Mouse (Mus musculus) forebrain, postnatal 0 days (tissue): ENCODE measurements around the gene Itpkb. TPM values are rescaled to one million over a fixed set of nuclear protein-coding genes. Genes with fewer than 3 reads are reported as not detected.

Source experiments
- ATAC-seq: fragments of 200-750 bp; cut with Nextera tagmentation; 2 replicates; pipeline ENCODE4 v1.8.0; 2017; ENCODE audit warnings: mild to moderate bottlenecking, moderate library complexity
- DNase-seq: peaks from one replicate; pipeline ENCODE4 v3.0.0-alpha.2; 2015
- H3K27ac ChIP-seq: fragments of 300-500 bp; sonication (generic); 2 replicates; pipeline ENCODE4 v1.5.1; 2014; ENCODE audit warnings: low read depth, mild to moderate bottlenecking, antibody characterized with exemption, low read length, moderate library complexity, mixed read lengths
- H3K27me3 ChIP-seq: fragments of 300-500 bp; sonication (generic); 2 replicates; pipeline ENCODE4 v1.6.1; 2014; ENCODE audit warnings: mild to moderate bottlenecking, low read length, mixed read lengths; ENCODE audit not compliant: insufficient read depth
- H3K36me3 ChIP-seq: fragments of 300-500 bp; sonication (generic); 2 replicates; pipeline ENCODE4 v1.6.1; 2014; ENCODE audit warnings: mild to moderate bottlenecking, moderate library complexity; ENCODE audit not compliant: insufficient read depth
- H3K4me1 ChIP-seq: fragments of 300-500 bp; sonication (generic); 2 replicates; pipeline ENCODE4 v1.6.1; 2014; ENCODE audit warnings: antibody characterized with exemption; ENCODE audit not compliant: insufficient read depth
- H3K4me2 ChIP-seq: fragments of 300-500 bp; sonication (generic); 2 replicates; pipeline ENCODE4 v1.6.1; 2014; ENCODE audit warnings: low read depth, mild to moderate bottlenecking, moderate library complexity
- H3K4me3 ChIP-seq: fragments of 300-500 bp; sonication (generic); 2 replicates; pipeline ENCODE4 v1.5.1; 2014; ENCODE audit warnings: low read depth, low read length, mixed read lengths
- H3K9ac ChIP-seq: fragments of 300-500 bp; sonication (generic); 2 replicates; pipeline ENCODE4 v1.6.1; 2014; ENCODE audit warnings: mild to moderate bottlenecking
- H3K9me3 ChIP-seq: fragments of 300-500 bp; sonication (generic); 2 replicates; pipeline ENCODE4 v1.6.1; 2016; ENCODE audit warnings: low read length
- CTCF ChIP-seq: sonication (generic); IDR thresholded peaks from 2 replicates; pipeline ENCODE4 v1.5.1; 2016; ENCODE audit warnings: antibody characterized with exemption, control low read depth, low read depth
- WGBS: fragments of 180-500 bp; shearing (Covaris S2); extraction: QIAGEN DNeasy Blood & Tissue Kit; methylation state at CpG from one replicate; pipeline ENCODE4 v1.1.7; 2014; 5-methylcytosine and 5-hydroxymethylcytosine counted together
- polyA plus RNA-seq: library from polyadenylated mRNA; unstranded; fragments of >200 nt; fragmentation: Nextera tagmentation; extraction: Ambion mirVana; gene quantifications from 2 replicates; pipeline ENCODE4 v1.2.1, GENCODE M21; 2015
- total RNA-seq: library from RNA; depleted of rRNA; stranded (reverse); fragments of >200 nt; gene quantifications from 2 replicates; pipeline ENCODE4 v1.2.3, GENCODE M21; 2014

Itpkb gene
- total and polyA plus RNA-seq, 2 experiments from 2014 or later = 1.9 to 6.4 TPM

GRCm38 (mm10) chr1:180328794-180329665 lies 1.3 kb upstream of the Itpkb start:
- Histone ChIP-seq H3K9me3 (no peaks in the 10 kb centered on the region), H3K4me1 (0 out of 2 replicates have a peak, but pooled peaks cover 4% of the 10 kb centered on the region), H3K27me3 (peaks cover 9% of the 10 kb centered on the region; the same call in 1 of the 2 replicates), H3K27ac (no peak overlapping the region), H3K4me2 (peak overlapping the region; percentile 6), H3K36me3 (no peaks in the 10 kb centered on the region), H3K9ac (no peak overlapping the region), H3K4me3 (no peak overlapping the region)
- peak; percentile 52 for TF ChIP-seq CTCF
- 0 out of 2 replicates have a peak, but pooled peaks have one; percentile 34 for ATAC-seq
- 19% methylated on average over 12 of the region's 12 CpGs for WGBS
- DNase-seq = peak; percentile 16

DNA sequence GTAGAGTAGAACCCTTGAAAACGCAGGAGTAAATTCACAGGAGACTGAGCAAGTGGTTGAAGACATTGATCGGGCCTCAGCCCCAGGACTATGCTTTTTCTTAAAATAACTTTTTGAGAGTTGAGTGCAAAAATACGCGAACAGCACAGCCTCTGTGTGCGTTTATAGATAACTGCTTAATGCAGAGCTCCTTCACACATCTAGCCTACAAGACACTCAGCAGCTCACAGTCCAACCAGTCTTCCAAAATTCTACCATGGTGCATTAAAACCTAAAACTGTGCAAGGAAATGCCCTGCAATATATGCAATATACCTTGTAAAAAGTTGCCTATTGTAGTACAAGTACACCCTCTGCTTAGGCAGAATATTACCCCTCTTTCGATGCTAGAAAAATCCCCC lies 579 bp upstream of the Itpkb start:
- Histone ChIP-seq H3K4me3 (0 out of 2 replicates have a peak overlapping the region, but pooled peaks have one; percentile 1), H3K4me2 (peak overlapping the region; percentile 6), H3K27ac (no peak overlapping the region), H3K9me3 (no peaks in the 10 kb centered on the region), H3K27me3 (peaks cover 9% of the 10 kb centered on the region; the same call in 1 of the 2 replicates), H3K36me3 (no peaks in the 10 kb centered on the region), H3K9ac (no peak overlapping the region), H3K4me1 (0 out of 2 replicates have a peak, but pooled peaks cover 4% of the 10 kb centered on the region)
- DNase-seq = no peak
- TF ChIP-seq CTCF = no peak
- no peak for ATAC-seq
- WGBS = 13% methylated on average over 6 of the region's 6 CpGs

DNA sequence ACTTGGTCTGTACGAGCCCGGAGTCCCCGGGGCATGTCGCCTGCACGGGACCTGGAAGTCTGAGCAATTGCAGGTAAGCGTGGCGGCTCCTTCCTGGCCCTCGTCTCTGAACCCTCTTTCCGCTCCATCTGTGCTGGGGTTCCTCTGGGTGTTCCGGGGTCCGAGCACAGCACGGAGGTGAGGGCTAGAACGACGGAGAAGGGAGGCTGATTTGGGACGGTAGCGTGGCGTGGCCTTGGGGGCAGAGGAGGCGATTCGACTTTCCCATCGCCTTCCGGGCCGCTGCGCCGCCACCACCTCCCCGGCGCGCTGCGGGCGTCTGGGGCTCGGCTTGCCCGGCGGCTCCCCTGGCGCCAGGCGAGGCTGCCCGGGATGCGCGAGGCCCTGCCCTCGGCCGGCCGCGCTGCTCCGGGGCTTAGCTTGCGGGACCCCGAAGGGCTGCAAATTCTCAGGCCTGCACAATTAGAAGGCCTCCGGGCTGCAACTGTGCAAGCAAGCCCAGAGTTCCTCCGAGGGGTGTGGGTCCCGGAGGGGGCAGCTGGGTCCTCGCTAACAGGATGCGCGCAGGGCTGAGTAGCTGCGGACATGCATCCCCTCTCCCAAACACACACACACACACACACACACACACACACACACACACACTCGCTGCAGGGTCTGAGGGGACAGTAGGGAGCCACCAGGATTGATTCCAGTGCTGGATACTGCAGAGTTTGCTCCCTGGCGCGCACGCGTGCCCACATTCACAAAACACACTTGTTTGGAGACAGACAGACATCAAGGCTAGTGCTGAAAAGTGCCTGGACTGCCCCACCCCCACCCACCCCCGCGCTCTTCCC lies 641 bp downstream of the Itpkb start:
- Histone ChIP-seq H3K36me3 (no peaks in the 10 kb centered on the region), H3K27ac (peak overlapping the region; percentile 59), H3K27me3 (peaks cover 9% of the 10 kb centered on the region; the same call in 1 of the 2 replicates), H3K9me3 (no peaks in the 10 kb centered on the region), H3K4me1 (peaks cover 4% of the 10 kb centered on the region; the same call in 1 of the 2 replicates), H3K4me2 (peak overlapping the region; percentile 90), H3K4me3 (peak overlapping the region; percentile 57), H3K9ac (peak overlapping the region; percentile 70)
- DNase-seq (peak; percentile 39), ATAC-seq (peak; percentile 35)
- WGBS = 2% methylated on average over 58 of the region's 58 CpGs
- TF ChIP-seq CTCF = no peak

DNA sequence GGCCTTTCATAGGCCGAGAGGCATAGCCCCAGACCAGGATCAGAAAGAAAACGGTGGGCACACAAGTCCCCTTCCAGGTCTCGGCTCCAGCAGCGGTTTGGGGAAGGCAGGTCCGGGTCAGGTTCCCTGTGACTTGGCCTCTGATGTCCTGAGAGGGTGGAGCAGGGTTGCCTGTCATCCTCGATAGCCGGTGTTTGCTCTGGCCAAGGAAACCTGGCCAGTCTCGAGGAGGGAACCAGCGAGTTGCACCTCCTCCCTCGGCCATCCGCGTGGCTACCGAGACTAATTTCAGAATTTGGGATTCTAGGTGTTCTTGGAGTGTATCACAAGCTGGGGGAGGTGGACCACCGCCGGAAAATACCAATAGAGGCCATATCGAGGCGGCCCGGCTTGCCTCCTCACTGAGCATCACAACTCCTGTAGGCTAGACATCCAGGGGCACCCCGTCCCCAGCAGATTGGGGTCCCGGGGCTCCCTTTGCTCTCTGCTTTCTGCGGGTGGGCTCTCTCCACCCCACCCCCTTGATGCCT lies 1.3 kb downstream of the Itpkb start:
- peak; percentile 25 for ATAC-seq
- peaks cover 9% of the 10 kb centered on the region; the same call in 1 of the 2 replicates for H3K27me3 ChIP-seq
- peak; percentile 48 for DNase-seq

GRCm38 (mm10) chr1:180332076-180332927 lies 2.0 kb downstream of the Itpkb start:
- H3K27ac ChIP-seq = no peak overlapping the region
- peak overlapping the region; percentile 90 for H3K4me2 ChIP-seq
- ATAC-seq = peak; percentile 59
- DNase-seq = peak; percentile 47
- H3K4me3 ChIP-seq = peak overlapping the region; percentile 57
- no peak for TF ChIP-seq CTCF
- no peaks in the 10 kb centered on the region for H3K36me3 ChIP-seq
- peaks cover 4% of the 10 kb centered on the region; the same call in 1 of the 2 replicates for H3K4me1 ChIP-seq
- H3K9ac ChIP-seq = peak overlapping the region; percentile 70
- H3K9me3 ChIP-seq = no peaks in the 10 kb centered on the region
- peaks cover 9% of the 10 kb centered on the region; the same call in 1 of the 2 replicates for H3K27me3 ChIP-seq
- WGBS = 2% methylated on average over 69 of the region's 72 CpGs

More for the DNA sequence above, 1.3 kb downstream of the Itpkb start:
- TF ChIP-seq CTCF = no peak
- peak overlapping the region; percentile 57 for H3K4me3 ChIP-seq
- no peak overlapping the region for H3K27ac ChIP-seq
- peak overlapping the region; percentile 90 for H3K4me2 ChIP-seq
- H3K4me1 ChIP-seq = peaks cover 4% of the 10 kb centered on the region; the same call in 1 of the 2 replicates
- H3K9ac ChIP-seq = peak overlapping the region; percentile 70
- WGBS = 4% methylated on average over 21 of the region's 21 CpGs
- no peaks in the 10 kb centered on the region for H3K9me3 ChIP-seq
- no peaks in the 10 kb centered on the region for H3K36me3 ChIP-seq
